Mouse (Mus musculus) embryonic fibroblast, embryonic 13.5 days (primary cell): Measurements from ENCODE around the gene Snx33. TPM values are rescaled to one million over a fixed set of nuclear protein-coding genes. Genes with fewer than 3 reads are reported as not detected.
A peak's percentile ranks its signal among the peaks of the same experiment; 100 is the strongest.

ENCODE experiments used
- H3K27ac ChIP-seq: 2 replicates; pipeline ENCODE4 v1.5.1; 2012; ENCODE audit warnings: low read length, control low read depth, inconsistent platforms; ENCODE audit not compliant: insufficient read depth
- H3K4me1 ChIP-seq: 2 replicates; pipeline ENCODE4 v1.6.1; 2011; ENCODE audit warnings: low read length; ENCODE audit not compliant: control insufficient read depth, insufficient read depth
- H3K4me3 ChIP-seq: 2 replicates; pipeline ENCODE4 v1.5.1; 2011; ENCODE audit warnings: mild to moderate bottlenecking, control low read depth, low read length; ENCODE audit not compliant: insufficient read depth
- CTCF ChIP-seq: IDR thresholded peaks from 2 replicates; pipeline ENCODE4 v1.5.1; 2011; ENCODE audit warnings: mild to moderate bottlenecking, control low read depth, low read length, moderate library complexity, borderline replicate concordance; ENCODE audit not compliant: insufficient read depth
- POLR2A ChIP-seq: IDR thresholded peaks from 2 replicates; pipeline ENCODE4 v1.6.1; 2011; ENCODE audit warnings: low read depth, mild to moderate bottlenecking, control low read depth, low read length, moderate library complexity
- polyA plus RNA-seq: library from polyadenylated mRNA; stranded (reverse); fragments of >200 nt; gene quantifications from 2 replicates; pipeline ENCODE4 v1.2.4, GENCODE M21; 2011; ENCODE audit warnings: low read depth; ENCODE audit not compliant: missing spikeins, insufficient read length

Gene Snx33
- polyA plus RNA-seq = 18.1 and 20.7 TPM in 2 replicates

GRCm38 (mm10) chr9:56928041-56928811 is at the start of gene Snx33:
Gene Snx33 (minus strand): TSS chr9:56928371.
- peak within 1 kb of the TSS; percentile 95 for H3K27ac ChIP-seq
- peak within 1 kb of the TSS; percentile 82 for H3K4me3 ChIP-seq
- TF ChIP-seq CTCF (peak; percentile 28; the same call in 1 of the 2 replicates), POLR2A (peak; percentile 73)
- H3K4me1 ChIP-seq = peaks cover 5% of the 10 kb centered on the region; the same call in 1 of the 2 replicates

GRCm38 (mm10) chr9:56975199-56975598 is 47.0 kb upstream of the Snx33 start:
- Histone ChIP-seq H3K4me1 (peaks cover 5% of the 10 kb centered on the region; the same call in 1 of the 2 replicates), H3K27ac (no peak overlapping the region), H3K4me3 (no peak overlapping the region)
- TF ChIP-seq POLR2A (no peak), CTCF (no peak)

GRCm38 (mm10) chr9:56973960-56974524 is 45.9 kb upstream of the Snx33 start:
- no peak for TF ChIP-seq CTCF
- TF ChIP-seq POLR2A = no peak

GRCm38 (mm10) chr9:56970158-56970557 is 42.0 kb upstream of the Snx33 start:
- TF ChIP-seq POLR2A (no peak), CTCF (no peak)
- Histone ChIP-seq H3K27ac (peak overlapping the region; percentile 73), H3K4me1 (peaks cover 9% of the 10 kb centered on the region)

More at GRCm38 (mm10) chr9:56973960-56974524, 45.9 kb upstream of the Snx33 start:
- Histone ChIP-seq H3K27ac (no peak overlapping the region), H3K4me1 (peaks cover 9% of the 10 kb centered on the region), H3K4me3 (no peak overlapping the region)

GRCm38 (mm10) chr9:56961591-56961990 is 33.4 kb upstream of the Snx33 start:
- TF ChIP-seq POLR2A = no peak
- TF ChIP-seq CTCF = no peak
- Histone ChIP-seq H3K27ac (no peak overlapping the region), H3K4me1 (no peaks in the 10 kb centered on the region), H3K4me3 (no peak overlapping the region)

More at GRCm38 (mm10) chr9:56970158-56970557, 42.0 kb upstream of the Snx33 start:
- H3K4me3 ChIP-seq = no peak overlapping the region

GRCm38 (mm10) chr9:56958689-56959088 is 30.5 kb upstream of the Snx33 start:
- H3K4me3 ChIP-seq = no peak overlapping the region
- TF ChIP-seq CTCF = no peak
- TF ChIP-seq POLR2A = no peak
- H3K27ac ChIP-seq = no peak overlapping the region
- H3K4me1 ChIP-seq = no peaks in the 10 kb centered on the region

- H3K4me3 ChIP-seq = no peak overlapping the region
- peak overlapping the region; percentile 54 for H3K27ac ChIP-seq
- no peaks in the 10 kb centered on the region for H3K4me1 ChIP-seq
- TF ChIP-seq POLR2A = no peak
- no peak for TF ChIP-seq CTCF
These were observed 28.9 kb upstream of the Snx33 start for GRCm38 (mm10) chr9:56956966-56957675.

- no peak overlapping the region for H3K27ac ChIP-seq
- H3K4me3 ChIP-seq = no peak overlapping the region
- H3K4me1 ChIP-seq = no peaks in the 10 kb centered on the region; the same call in 1 of the 2 replicates
- no peak for TF ChIP-seq POLR2A
These were observed 25.4 kb upstream of the Snx33 start for GRCm38 (mm10) chr9:56953562-56953961.

GRCm38 (mm10) chr9:56950414-56951400 is 22.5 kb upstream of the Snx33 start, which contains the start of gene Snupn:
Gene Snupn (plus strand): TSS chr9:56950878.
- no peaks in the 10 kb centered on the region; the same call in 1 of the 2 replicates for H3K4me1 ChIP-seq
- TF ChIP-seq CTCF = no peak
- TF ChIP-seq POLR2A = peak; percentile 97
- peak within 1 kb of the TSS; percentile 75 for H3K4me3 ChIP-seq
- peak within 1 kb of the TSS; percentile 78 for H3K27ac ChIP-seq
